Mouse (Mus musculus) heart, adult 9 months (tissue): ENCODE measurements at regions not wholly inside any gene's neighbourhood (a gene's known extent, or its start where the extent isn't known, plus 50 kb on each side); places are given as distances from the start of the nearest gene placed in this dataset.

ENCODE experiments used
- DNase-seq, 2 experiments: peaks; one replicate each; pipeline ENCODE4 v3.0.0; 2022; ENCODE audit warnings: low spot score in 2 of 2

DNA sequence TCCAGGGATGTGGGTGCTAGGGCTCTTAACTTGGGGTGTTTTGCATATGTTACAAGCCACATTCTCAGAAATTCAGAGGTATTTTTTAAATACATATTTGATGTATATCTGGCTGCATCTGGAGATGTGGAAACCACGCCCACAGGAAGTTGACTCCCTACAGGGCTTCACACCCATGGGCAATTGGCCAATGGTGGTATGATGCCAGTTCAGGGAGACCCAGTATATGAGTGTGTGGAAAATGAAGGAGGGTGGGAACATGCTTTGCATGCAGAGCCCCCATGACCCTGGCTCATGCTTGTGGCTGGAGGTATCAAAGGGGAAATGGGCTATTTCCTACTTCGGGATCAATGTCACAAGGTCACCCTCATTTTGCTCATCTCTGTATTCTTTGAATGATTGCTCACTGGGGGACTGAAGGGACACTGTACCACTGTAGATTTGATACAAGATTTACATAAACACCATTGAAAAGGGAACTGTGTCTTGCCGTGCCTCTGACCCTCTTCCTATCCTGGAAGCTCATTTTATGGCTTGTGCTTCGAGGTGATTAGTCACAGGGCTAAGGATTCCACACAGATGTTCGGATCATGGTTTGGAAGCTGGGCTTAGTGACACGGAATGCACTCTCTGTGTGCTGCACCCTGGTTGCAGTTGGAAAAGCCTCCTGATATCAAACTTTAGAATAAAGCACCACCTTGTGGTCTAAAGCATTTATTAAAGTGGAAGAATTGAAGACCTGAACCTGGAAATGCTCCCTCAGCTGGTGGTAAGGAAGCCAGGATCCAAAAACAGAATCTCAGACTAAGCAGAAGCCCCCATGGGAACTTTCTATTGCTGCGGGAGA is 56.8 kb upstream of the Edn1 start:
- DNase-seq, result peak; percentile 45 to 47

DNA sequence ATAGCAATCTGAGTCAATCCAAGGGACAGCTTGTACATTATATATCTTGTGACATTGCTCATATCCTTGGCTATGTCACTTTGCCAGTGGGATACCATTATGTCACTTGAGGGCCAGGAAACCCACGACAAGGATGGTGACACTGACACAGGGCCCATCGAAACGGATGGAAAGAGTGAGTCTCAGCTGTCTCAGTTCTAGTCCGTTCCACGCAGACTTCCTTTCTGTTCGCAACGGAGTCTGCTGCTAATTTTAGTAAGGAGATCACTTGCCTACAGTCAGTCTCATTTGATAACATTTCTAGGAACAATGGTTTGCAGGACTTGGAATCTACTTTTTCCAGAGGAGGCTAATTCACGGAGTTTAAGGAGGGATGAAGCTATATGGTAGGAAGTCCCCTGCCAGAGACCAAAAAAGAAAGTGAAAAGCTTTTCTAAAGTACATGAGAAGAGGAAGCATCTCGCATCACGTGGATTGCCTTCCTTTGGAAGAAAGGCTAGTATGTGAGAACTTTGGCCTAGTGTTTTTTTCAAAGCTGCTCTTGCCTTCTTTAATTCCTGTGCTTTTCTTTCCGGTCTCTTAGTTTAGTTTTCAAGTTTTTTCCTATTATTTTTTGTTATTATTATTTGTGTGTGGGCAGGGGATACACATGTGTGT is 55.4 kb upstream of the Edn1 start:
- DNase-seq, result peak; percentile 22 to 34
